Mouse (Mus musculus): ENCODE results near the gene 1700109H08Rik.

GRCm38 (mm10) chr5:3600790-3601189 lies 29.4 kb downstream of the 1700109H08Rik start:
- TF ChIP-seq CTCF (IDR thresholded peaks at IDR 0.05; ENCODE audit: insufficient read depth, low read length) (no peak), POLR2A (IDR thresholded peaks at IDR 0.05; ENCODE audit: borderline replicate concordance, extremely low read depth, low read depth, low read length) (no peak)

All from lung, adult 2 months (tissue).